Mouse (Mus musculus): Measurements from ENCODE around the gene Pabpn1. TPM values are rescaled to one million over a fixed set of nuclear protein-coding genes. Genes with fewer than 3 reads are reported as not detected.

Pabpn1 gene
- polyA plus RNA-seq, 1 experiment from 2014 or later, result 135 TPM

DNA sequence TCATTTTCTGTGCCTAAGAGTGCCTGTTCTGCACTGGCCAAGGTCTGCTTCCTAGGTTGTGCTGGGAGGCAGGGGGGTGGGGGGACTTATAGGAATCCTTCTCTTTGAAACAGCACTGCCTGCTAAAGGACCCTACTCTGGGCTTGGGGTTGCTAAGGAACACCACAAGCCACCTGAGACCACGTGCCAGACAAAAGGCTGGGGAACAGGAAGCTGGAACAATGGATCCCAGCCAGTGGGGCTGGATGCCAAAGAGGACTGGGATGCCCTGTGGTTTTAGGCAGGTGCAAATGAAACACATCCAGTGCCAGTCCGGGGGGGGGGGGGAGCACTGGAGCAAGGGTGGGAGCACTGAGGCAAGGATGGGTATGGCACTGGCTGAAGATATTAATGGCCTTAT is 38.1 kb downstream of the Pabpn1 start:
- ATAC-seq (ENCODE audit: low FRiP score, low TSS enrichment), result no peak
- Histone ChIP-seq H3K27ac (ENCODE audit: low read length) (no peak overlapping the region), H3K9ac (replicated peaks; ENCODE audit: low read length) (no peak overlapping the region), H3K27me3 (ENCODE audit: insufficient read depth, low read length) (0 out of 2 replicates have a peak, but pooled peaks cover 2% of the 10 kb centered on the region), H3K9me3 (ENCODE audit: low read length) (no peaks in the 10 kb centered on the region), H3K4me2 (replicated peaks; ENCODE audit: low read depth, low read length) (no peak overlapping the region), H3K36me3 (ENCODE audit: insufficient read depth, low read length) (no peaks in the 10 kb centered on the region), H3K4me1 (ENCODE audit: insufficient read depth, low read length) (peaks cover 23% of the 10 kb centered on the region), H3K4me3 (ENCODE audit: low read length) (no peak overlapping the region)
- 37% methylated on average over 2 of the region's 2 CpGs for WGBS

DNA sequence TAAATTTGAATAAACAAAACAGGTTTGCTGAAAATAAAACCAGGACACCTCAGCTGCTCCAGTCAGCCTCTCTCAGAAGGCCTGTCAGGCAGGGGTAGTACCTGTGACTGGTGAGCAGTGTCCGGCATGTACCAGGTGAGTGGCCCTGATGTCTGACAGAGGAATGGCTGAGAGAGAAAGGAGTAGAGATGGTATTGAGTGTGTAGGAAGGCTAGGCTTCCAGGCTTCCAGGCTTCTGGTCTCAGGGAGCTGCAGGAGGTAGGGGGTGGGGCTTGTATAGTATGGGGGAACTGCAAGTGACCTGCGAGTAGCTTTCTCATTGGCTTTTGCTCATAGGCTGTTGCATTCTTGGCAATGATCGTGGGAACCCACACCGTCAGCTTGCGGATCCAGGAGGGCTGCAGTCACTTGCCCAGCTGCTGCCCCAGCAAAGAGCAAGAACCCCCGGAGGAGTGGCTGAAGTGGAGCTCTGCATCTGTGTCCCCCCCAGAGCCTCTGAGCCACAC is 40.4 kb downstream of the Pabpn1 start, which contains the start of gene Il25:
Gene Il25, plus strand, starts transcription at position 51 of the 506 bp plus-strand sequence.
- Histone ChIP-seq H3K36me3 (ENCODE audit: insufficient read depth, low read length) (no peaks in the 10 kb centered on the region), H3K9me3 (ENCODE audit: low read length) (no peaks in the 10 kb centered on the region), H3K4me2 (replicated peaks; ENCODE audit: low read depth, low read length) (no peak within 1 kb of the TSS), H3K27me3 (ENCODE audit: insufficient read depth, low read length) (0 out of 2 replicates have a peak, but pooled peaks cover 2% of the 10 kb centered on the region), H3K9ac (replicated peaks; ENCODE audit: low read length) (no peak within 1 kb of the TSS), H3K4me1 (ENCODE audit: insufficient read depth, low read length) (peaks cover 21% of the 10 kb centered on the region), H3K4me3 (ENCODE audit: low read length) (no peak within 1 kb of the TSS), H3K27ac (ENCODE audit: low read length) (no peak within 1 kb of the TSS)
- peak; percentile 18; the same call in 1 of the 2 replicates for ATAC-seq (ENCODE audit: low FRiP score, low TSS enrichment)
- 30% methylated on average over 6 of the region's 6 CpGs for WGBS

DNA sequence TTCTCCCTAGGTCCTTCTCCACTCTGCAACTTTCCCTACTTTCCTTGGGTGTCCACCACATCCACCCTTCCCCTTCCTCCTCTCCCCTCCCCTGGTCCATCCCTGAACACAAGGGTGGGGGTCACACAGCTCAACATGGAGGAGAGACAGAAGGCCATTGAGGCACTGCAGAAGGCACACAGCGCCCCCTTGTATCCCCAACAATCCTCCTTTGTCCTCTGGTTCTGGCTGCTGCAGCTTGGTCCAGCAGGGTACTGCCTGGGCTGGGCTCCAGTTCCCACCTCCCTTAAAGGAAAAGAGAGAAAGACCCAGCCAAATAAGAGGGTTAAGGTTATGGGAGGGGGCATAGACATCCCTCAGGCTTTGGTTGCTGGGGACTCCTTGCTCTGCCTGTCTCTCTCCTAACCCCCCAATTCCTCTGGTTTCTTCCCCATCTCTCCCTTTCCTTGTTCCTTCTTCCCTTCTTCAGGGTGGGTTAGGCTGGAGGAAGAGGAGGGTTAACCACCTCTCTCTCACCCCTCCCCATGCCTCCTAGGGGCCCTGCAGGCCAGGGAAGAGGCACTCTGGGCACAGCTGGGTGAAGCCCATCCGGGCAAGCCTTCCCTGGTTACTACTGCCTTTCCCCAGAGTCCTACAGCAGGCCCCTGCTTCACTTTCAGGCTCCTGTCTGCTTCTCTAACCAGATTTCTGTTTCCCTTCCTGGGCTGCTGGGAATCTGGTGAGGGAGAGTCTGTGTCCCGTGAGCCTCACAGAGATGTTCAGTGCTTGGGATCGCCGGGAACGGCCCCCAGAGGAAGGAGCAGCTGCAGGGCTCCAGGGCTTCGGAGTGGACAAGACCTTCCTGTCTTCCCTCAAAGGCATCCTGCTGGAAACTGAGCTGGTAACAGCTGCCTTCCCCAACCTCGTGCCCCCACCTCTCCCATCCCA is 43.9 kb downstream of the Pabpn1 start, which contains the start of gene Cmtm5:
Gene Cmtm5, plus strand, starts transcription at position 358 of the 927 bp plus-strand sequence.
- H3K36me3 ChIP-seq (ENCODE audit: insufficient read depth, low read length), result no peaks in the 10 kb centered on the region
- WGBS, result 24% methylated on average over 8 of the region's 8 CpGs
- peak within 1 kb of the TSS; percentile 11; the same call in 1 of the 2 replicates for H3K4me2 ChIP-seq (replicated peaks; ENCODE audit: low read depth, low read length)
- peak; percentile 7; the same call in 1 of the 2 replicates for ATAC-seq (ENCODE audit: low FRiP score, low TSS enrichment)
- peaks cover 22% of the 10 kb centered on the region for H3K4me1 ChIP-seq (ENCODE audit: insufficient read depth, low read length)
- no peak within 1 kb of the TSS for H3K4me3 ChIP-seq (ENCODE audit: low read length)
- no peaks in the 10 kb centered on the region for H3K27me3 ChIP-seq (ENCODE audit: insufficient read depth, low read length)
- H3K27ac ChIP-seq (ENCODE audit: low read length), result peak within 1 kb of the TSS; percentile 72
- peak within 1 kb of the TSS; percentile 54 for H3K9ac ChIP-seq (replicated peaks; ENCODE audit: low read length)
- no peaks in the 10 kb centered on the region for H3K9me3 ChIP-seq (ENCODE audit: low read length)

DNA sequence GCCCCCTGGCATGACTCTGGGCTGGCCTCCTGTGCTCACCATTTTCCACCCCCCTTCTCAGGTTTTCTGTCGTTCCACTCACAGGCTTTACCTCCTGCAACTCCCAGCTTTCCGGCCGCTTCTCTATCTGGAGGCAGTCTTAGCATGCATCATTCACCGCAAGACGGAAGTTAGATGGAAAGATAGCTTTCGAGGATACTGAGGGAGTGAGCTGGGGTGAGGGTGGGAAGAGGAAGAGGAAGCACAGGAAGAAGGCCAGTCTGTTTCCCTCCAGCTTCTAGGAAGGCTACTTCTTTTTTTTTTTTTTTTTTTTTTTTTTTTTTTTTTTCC is 44.5 kb downstream of the Pabpn1 start:
- Histone ChIP-seq H3K4me2 (replicated peaks; ENCODE audit: low read depth, low read length) (peak overlapping the region; percentile 11; the same call in 1 of the 2 replicates), H3K27ac (ENCODE audit: low read length) (peak overlapping the region; percentile 72), H3K9me3 (ENCODE audit: low read length) (no peaks in the 10 kb centered on the region), H3K9ac (replicated peaks; ENCODE audit: low read length) (peak overlapping the region; percentile 54), H3K4me3 (ENCODE audit: low read length) (no peak overlapping the region), H3K4me1 (ENCODE audit: insufficient read depth, low read length) (peaks cover 22% of the 10 kb centered on the region), H3K27me3 (ENCODE audit: insufficient read depth, low read length) (no peaks in the 10 kb centered on the region), H3K36me3 (ENCODE audit: insufficient read depth, low read length) (no peaks in the 10 kb centered on the region)
- peak; percentile 43 for ATAC-seq (ENCODE audit: low FRiP score, low TSS enrichment)
- 26% methylated on average over 6 of the region's 6 CpGs for WGBS

DNA sequence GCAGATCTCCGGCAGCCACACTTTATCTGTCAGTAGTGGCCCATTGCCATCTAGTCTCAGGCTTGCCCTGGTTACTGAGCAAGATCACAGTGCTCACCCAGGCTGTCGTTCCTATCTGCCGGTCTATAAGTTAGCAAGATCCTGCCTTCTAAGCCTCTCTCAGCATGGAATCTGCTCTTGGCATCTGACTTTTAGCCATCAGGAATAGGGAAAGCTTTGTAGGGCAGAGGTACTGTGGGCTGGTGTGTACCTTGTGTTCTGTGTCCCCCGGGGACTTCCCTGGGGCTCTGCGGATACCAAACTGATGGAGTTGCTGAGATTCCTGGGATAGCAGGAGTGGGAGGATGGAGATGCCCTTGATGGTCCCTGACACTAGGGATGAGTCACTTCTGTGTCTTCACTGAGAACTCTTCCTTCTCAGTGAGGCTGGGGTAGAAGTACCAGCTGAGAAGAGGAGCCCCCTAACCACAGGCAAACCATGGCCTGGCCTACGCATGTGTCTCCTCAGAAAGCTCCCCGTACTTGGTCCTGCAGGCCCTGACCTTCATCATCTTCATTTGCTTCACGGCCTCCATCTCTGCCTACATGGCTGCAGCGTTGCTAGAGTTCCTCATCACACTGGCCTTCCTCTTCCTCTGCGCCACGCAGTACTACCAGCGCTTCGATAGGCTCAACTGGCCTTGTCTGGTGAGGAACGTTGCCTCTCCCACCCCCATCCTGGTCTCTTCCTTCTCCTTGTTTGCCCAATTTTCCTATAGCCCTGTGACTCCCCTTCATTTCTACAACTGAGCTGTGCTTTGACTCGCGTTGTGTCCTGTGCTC is 45.3 kb downstream of the Pabpn1 start:
- ATAC-seq (ENCODE audit: low FRiP score, low TSS enrichment), result no peak
- WGBS, result 82% methylated on average over 16 of the region's 16 CpGs
- Histone ChIP-seq H3K9me3 (ENCODE audit: low read length) (no peaks in the 10 kb centered on the region), H3K4me1 (ENCODE audit: insufficient read depth, low read length) (peaks cover 22% of the 10 kb centered on the region), H3K4me2 (replicated peaks; ENCODE audit: low read depth, low read length) (no peak overlapping the region), H3K36me3 (ENCODE audit: insufficient read depth, low read length) (no peaks in the 10 kb centered on the region), H3K4me3 (ENCODE audit: low read length) (no peak overlapping the region), H3K9ac (replicated peaks; ENCODE audit: low read length) (no peak overlapping the region), H3K27ac (ENCODE audit: low read length) (no peak overlapping the region), H3K27me3 (ENCODE audit: insufficient read depth, low read length) (no peaks in the 10 kb centered on the region)

DNA sequence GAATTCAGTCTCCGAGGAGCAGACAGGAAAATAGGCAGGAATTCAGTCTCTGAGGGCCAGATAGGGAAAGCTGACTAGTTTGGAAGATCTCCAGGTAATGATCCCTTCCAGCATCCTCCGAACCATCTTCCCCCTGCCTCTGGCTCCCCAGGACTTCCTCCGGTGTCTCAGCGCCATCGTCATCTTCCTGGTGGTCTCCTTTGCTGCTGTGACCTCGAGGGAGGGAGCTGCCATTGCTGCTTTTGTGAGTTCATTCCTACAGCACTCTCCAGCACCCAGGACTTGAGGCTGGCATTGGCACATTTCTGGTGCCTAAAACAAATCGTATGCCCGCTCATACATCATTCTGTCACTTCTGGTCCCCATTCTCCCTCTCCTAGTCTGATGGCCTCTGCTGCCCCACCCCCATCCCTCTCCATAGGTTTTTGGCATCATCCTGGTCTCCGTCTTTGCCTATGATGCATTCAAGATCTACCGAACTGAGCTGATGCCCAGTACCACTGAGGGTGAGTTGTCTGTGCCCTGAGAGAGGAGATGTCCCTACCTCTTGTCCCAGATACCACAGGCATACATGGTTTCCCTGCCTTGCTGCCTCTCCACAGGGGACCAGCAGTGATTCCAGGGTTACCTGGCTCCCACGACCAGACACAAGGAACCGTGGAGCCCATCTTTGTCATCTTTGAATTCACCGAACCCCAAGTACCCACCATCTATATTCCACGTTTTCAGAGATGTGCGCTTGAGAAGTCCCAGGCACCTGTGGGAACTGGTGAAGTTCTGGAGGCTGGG is 46.3 kb downstream of the Pabpn1 start:
- no peak overlapping the region for H3K27ac ChIP-seq (ENCODE audit: low read length)
- no peak overlapping the region for H3K4me3 ChIP-seq (ENCODE audit: low read length)
- H3K9me3 ChIP-seq (ENCODE audit: low read length), result no peaks in the 10 kb centered on the region
- H3K4me1 ChIP-seq (ENCODE audit: insufficient read depth, low read length), result peaks cover 16% of the 10 kb centered on the region; the same call in 1 of the 2 replicates
- no peak overlapping the region for H3K9ac ChIP-seq (replicated peaks; ENCODE audit: low read length)
- no peaks in the 10 kb centered on the region for H3K27me3 ChIP-seq (ENCODE audit: insufficient read depth, low read length)
- 83% methylated on average over 15 of the region's 15 CpGs for WGBS
- no peak for ATAC-seq (ENCODE audit: low FRiP score, low TSS enrichment)
- no peak overlapping the region for H3K4me2 ChIP-seq (replicated peaks; ENCODE audit: low read depth, low read length)
- no peaks in the 10 kb centered on the region for H3K36me3 ChIP-seq (ENCODE audit: insufficient read depth, low read length)

DNA sequence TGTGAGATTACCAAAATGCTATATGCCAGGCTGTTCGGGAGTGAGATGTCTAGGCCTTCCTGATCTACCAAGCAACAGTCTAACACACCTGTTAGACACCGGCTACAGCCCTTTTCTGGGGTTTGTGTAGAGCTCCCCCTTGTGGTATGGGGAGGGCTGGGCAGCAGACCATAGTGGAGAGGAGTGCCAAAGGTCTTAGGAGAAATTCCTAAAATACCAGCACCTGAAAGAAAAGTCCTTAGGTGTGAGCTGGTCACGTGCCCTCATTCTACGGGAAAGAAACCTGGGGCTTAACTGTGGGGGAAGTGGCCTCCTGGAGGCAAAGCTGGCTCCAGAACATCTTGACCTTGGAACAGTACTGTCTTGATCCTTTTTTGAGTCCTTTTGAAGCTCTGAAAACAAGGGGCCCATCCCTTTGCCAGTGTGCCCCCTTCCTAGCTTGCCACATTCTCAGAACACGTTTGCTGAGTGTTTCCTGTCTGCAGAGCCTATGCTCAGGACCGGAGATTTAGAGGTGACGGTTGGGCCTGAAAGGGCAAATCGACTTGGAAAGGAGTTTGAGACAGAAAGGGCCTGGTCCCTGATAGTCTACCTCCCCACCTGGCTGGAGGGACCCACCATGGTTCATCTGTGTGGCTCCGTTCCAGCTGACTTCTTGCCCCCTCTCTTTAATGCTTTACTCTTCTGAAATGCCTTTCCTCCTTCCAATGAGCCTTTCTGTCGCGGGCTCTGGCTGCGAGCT is 47.3 kb downstream of the Pabpn1 start:
- H3K4me2 ChIP-seq (replicated peaks; ENCODE audit: low read depth, low read length), result no peak overlapping the region
- H3K9ac ChIP-seq (replicated peaks; ENCODE audit: low read length), result no peak overlapping the region
- no peaks in the 10 kb centered on the region for H3K9me3 ChIP-seq (ENCODE audit: low read length)
- peak overlapping the region; percentile 13; the same call in 1 of the 2 replicates for H3K27ac ChIP-seq (ENCODE audit: low read length)
- peaks cover 16% of the 10 kb centered on the region; the same call in 1 of the 2 replicates for H3K4me1 ChIP-seq (ENCODE audit: insufficient read depth, low read length)
- ATAC-seq (ENCODE audit: low FRiP score, low TSS enrichment), result peak; percentile 57
- no peaks in the 10 kb centered on the region for H3K36me3 ChIP-seq (ENCODE audit: insufficient read depth, low read length)
- H3K27me3 ChIP-seq (ENCODE audit: insufficient read depth, low read length), result no peaks in the 10 kb centered on the region
- no peak overlapping the region for H3K4me3 ChIP-seq (ENCODE audit: low read length)
- 40% methylated on average over 12 of the region's 12 CpGs for WGBS

DNA sequence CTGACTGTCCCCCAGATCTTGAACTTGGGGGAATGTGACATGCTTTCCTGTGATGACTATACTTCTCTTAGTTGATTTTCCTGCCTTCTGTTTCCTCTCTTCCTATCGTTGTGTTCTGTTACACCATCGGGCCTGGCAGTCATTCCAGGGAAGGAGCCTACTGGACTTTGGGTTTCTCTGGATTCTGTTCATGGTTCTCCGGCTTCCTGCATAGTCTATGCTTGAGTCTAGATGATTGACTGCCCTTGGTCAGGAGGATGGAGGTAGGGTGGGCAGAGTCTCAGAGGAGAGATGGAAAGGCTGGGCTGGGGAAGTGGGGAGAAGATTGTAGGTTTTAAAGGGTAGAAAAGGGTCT is 47.9 kb downstream of the Pabpn1 start:
- no peak overlapping the region for H3K27ac ChIP-seq (ENCODE audit: low read length)
- no peaks in the 10 kb centered on the region for H3K9me3 ChIP-seq (ENCODE audit: low read length)
- no peak for ATAC-seq (ENCODE audit: low FRiP score, low TSS enrichment)
- no peaks in the 10 kb centered on the region for H3K27me3 ChIP-seq (ENCODE audit: insufficient read depth, low read length)
- H3K4me2 ChIP-seq (replicated peaks; ENCODE audit: low read depth, low read length), result no peak overlapping the region
- H3K4me3 ChIP-seq (ENCODE audit: low read length), result no peak overlapping the region
- WGBS, result 61% methylated on average over 3 of the region's 3 CpGs
- no peaks in the 10 kb centered on the region for H3K36me3 ChIP-seq (ENCODE audit: insufficient read depth, low read length)
- H3K9ac ChIP-seq (replicated peaks; ENCODE audit: low read length), result no peak overlapping the region
- H3K4me1 ChIP-seq (ENCODE audit: insufficient read depth, low read length), result peaks cover 16% of the 10 kb centered on the region; the same call in 1 of the 2 replicates
